Mouse (Mus musculus): ENCODE results near the gene Gpr183. TPM values are rescaled to one million over a fixed set of nuclear protein-coding genes. Genes with fewer than 3 reads are reported as not detected.

The Gpr183 gene
- polyA plus RNA-seq, 1 experiment from 2014 or later, result 5.5 TPM

- peaks cover 9% of the 10 kb centered on the region; the same call in 1 of the 2 replicates for H3K36me3 ChIP-seq (ENCODE audit: control insufficient read depth, insufficient read depth, low read length)
- no peak overlapping the region for H3K27ac ChIP-seq (ENCODE audit: low read length)
- H3K9me3 ChIP-seq (ENCODE audit: control insufficient read depth, low read depth, low read length), result no peaks in the 10 kb centered on the region
- H3K9ac ChIP-seq (replicated peaks; ENCODE audit: low read depth, low read length), result no peak overlapping the region
- 79% methylated on average over 3 of the region's 3 CpGs for WGBS
- no peak for ATAC-seq (ENCODE audit: insufficient number of reproducible peaks, insufficient read depth, low FRiP score, low read depth)
- peaks cover 4% of the 10 kb centered on the region; the same call in 1 of the 2 replicates for H3K4me1 ChIP-seq (ENCODE audit: control insufficient read depth, insufficient read depth, low read length)
- H3K27me3 ChIP-seq (ENCODE audit: control insufficient read depth, insufficient read depth, low read length), result no peaks in the 10 kb centered on the region
- no peak overlapping the region for H3K4me2 ChIP-seq (replicated peaks; ENCODE audit: low read depth, low read length)
- no peak overlapping the region for H3K4me3 ChIP-seq (ENCODE audit: low read depth, low read length)
Measured at GRCm38 (mm10) chr14:121918266-121918665, 46.7 kb downstream of the Gpr183 start.

DNA sequence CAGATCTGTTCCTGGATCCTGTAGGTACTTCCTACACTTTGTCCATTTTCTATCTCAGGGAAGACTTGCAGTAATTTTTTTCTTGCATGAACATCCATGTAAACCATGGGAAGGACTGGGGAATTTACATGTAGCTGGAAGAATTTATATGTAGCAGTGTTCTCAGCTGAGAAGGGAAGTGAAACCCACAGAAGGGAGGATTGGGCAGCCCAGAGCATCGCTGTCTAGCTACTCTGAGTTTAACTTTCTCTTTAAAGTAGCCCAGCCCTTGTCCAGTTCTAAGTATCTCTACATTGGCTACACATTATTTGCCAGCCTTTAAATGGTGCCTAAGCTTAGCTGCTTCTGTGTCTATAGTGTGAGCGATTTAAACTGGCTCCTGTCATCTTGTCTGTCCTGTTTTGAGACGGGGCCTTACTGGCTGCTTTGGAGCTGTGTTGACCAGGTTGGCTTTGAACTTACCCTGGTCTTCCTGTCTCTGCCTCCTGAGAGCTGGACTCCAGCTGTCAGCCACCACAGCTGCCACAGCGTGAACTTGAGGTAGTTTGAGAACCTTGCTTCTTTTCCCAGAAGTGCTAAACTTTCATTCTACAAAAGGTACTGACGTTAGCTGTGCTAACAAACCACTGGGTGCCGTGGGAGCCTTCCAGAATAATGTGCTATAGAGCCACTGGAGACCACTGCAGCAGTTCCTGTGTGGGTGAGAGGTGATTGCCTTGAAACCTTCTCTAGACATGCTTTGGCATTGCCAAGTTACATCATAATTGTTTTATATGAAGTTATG is 48.5 kb downstream of the Gpr183 start:
- 87% methylated on average over 6 of the region's 6 CpGs for WGBS

DNA sequence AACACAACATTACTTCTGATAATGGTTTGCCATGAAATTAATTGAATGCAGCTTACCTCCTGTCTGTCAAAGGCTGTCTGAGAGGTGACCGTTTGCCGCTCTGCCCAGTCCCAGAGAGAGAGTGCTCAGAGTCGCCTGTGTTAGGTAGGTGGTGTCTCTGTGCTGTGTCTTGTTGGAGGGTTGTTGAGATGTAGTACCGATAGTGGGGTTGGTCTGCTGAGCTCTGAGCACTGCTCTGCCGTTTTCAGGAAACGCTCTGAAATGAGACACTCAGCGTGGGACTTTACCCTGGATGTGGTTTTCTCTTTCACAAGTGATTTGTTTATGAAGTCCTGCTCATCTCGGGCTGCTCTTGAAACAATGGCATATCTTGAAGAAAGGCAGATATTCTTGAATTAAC is 49.4 kb downstream of the Gpr183 start, which contains the start of gene Gpr18:
Gene Gpr18 (minus strand): TSS at position 161 of the 400 bp plus-strand sequence.
- WGBS, result 74% methylated on average over 8 of the region's 8 CpGs
- Histone ChIP-seq H3K4me1 (ENCODE audit: control insufficient read depth, insufficient read depth, low read length) (peaks cover 3% of the 10 kb centered on the region; the same call in 1 of the 2 replicates), H3K27me3 (ENCODE audit: control insufficient read depth, insufficient read depth, low read length) (no peaks in the 10 kb centered on the region), H3K36me3 (ENCODE audit: control insufficient read depth, insufficient read depth, low read length) (peaks cover 9% of the 10 kb centered on the region; the same call in 1 of the 2 replicates), H3K4me2 (replicated peaks; ENCODE audit: low read depth, low read length) (no peak within 1 kb of the TSS), H3K9me3 (ENCODE audit: control insufficient read depth, low read depth, low read length) (no peaks in the 10 kb centered on the region), H3K9ac (replicated peaks; ENCODE audit: low read depth, low read length) (no peak within 1 kb of the TSS), H3K4me3 (ENCODE audit: low read depth, low read length) (no peak within 1 kb of the TSS), H3K27ac (ENCODE audit: low read length) (no peak within 1 kb of the TSS)
- no peak for ATAC-seq (ENCODE audit: insufficient number of reproducible peaks, insufficient read depth, low FRiP score, low read depth)

More for the DNA sequence above, 48.5 kb downstream of the Gpr183 start:
- no peak for ATAC-seq (ENCODE audit: insufficient number of reproducible peaks, insufficient read depth, low FRiP score, low read depth)
- Histone ChIP-seq H3K4me2 (replicated peaks; ENCODE audit: low read depth, low read length) (no peak overlapping the region), H3K36me3 (ENCODE audit: control insufficient read depth, insufficient read depth, low read length) (peaks cover 9% of the 10 kb centered on the region; the same call in 1 of the 2 replicates), H3K9ac (replicated peaks; ENCODE audit: low read depth, low read length) (no peak overlapping the region), H3K4me1 (ENCODE audit: control insufficient read depth, insufficient read depth, low read length) (peaks cover 4% of the 10 kb centered on the region; the same call in 1 of the 2 replicates), H3K27me3 (ENCODE audit: control insufficient read depth, insufficient read depth, low read length) (no peaks in the 10 kb centered on the region), H3K9me3 (ENCODE audit: control insufficient read depth, low read depth, low read length) (no peaks in the 10 kb centered on the region), H3K27ac (ENCODE audit: low read length) (no peak overlapping the region), H3K4me3 (ENCODE audit: low read depth, low read length) (no peak overlapping the region)

DNA sequence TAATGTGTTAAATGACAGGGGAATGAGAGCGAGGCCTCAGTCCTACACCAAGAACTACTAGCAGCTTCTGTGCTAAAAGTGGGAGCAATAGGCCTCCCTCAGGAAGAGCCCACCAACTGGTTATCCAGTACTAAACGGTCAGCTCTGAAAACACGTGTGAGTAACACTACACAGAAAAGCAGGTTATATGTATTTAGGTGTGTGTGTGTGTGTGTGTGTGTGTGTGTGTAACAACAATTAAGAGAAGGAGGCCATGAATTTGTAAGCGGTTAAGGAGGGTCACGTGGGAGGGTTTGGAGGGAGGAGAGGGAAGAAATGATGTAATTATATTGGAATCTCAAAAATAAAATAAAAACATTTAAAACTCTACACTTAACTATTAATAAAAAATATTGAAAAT is 49.9 kb downstream of the Gpr183 start:
- no peaks in the 10 kb centered on the region for H3K4me1 ChIP-seq (ENCODE audit: control insufficient read depth, insufficient read depth, low read length)

DNA sequence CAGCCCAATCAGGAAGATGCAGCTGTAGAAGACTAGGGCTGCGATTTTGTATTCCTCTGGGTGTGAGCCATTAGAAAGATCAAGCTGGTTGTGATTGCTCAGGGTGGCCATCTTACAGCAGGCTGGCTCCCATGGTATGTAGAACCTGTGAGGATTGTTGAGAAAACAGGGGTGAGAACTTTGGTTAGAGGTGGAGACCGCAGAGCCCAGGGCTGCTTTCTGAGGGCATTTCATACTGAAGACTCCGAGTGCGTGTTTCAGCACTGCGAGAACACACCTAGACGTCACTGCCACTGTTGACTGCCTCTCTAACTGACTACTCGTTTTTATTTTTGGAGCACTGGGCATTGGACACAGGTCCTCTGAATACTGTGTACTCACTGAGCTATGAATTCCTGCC is 52.5 kb downstream of the Gpr183 start:
- Histone ChIP-seq H3K27ac (ENCODE audit: low read length) (no peak overlapping the region), H3K4me3 (ENCODE audit: low read depth, low read length) (no peak overlapping the region), H3K36me3 (ENCODE audit: control insufficient read depth, insufficient read depth, low read length) (peaks cover 15% of the 10 kb centered on the region; the same call in 1 of the 2 replicates), H3K27me3 (ENCODE audit: control insufficient read depth, insufficient read depth, low read length) (no peaks in the 10 kb centered on the region), H3K4me1 (ENCODE audit: control insufficient read depth, insufficient read depth, low read length) (no peaks in the 10 kb centered on the region), H3K9me3 (ENCODE audit: control insufficient read depth, low read depth, low read length) (no peaks in the 10 kb centered on the region), H3K9ac (replicated peaks; ENCODE audit: low read depth, low read length) (no peak overlapping the region), H3K4me2 (replicated peaks; ENCODE audit: low read depth, low read length) (no peak overlapping the region)
- 89% methylated on average over 7 of the region's 7 CpGs for WGBS
- ATAC-seq (ENCODE audit: insufficient number of reproducible peaks, insufficient read depth, low FRiP score, low read depth), result no peak

More for the DNA sequence above, 49.9 kb downstream of the Gpr183 start:
- no peak overlapping the region for H3K4me2 ChIP-seq (replicated peaks; ENCODE audit: low read depth, low read length)
- peaks cover 9% of the 10 kb centered on the region; the same call in 1 of the 2 replicates for H3K36me3 ChIP-seq (ENCODE audit: control insufficient read depth, insufficient read depth, low read length)
- WGBS, result 85% methylated on average over 5 of the region's 5 CpGs
- H3K27me3 ChIP-seq (ENCODE audit: control insufficient read depth, insufficient read depth, low read length), result no peaks in the 10 kb centered on the region
- ATAC-seq (ENCODE audit: insufficient number of reproducible peaks, insufficient read depth, low FRiP score, low read depth), result no peak
- no peak overlapping the region for H3K4me3 ChIP-seq (ENCODE audit: low read depth, low read length)
- H3K9ac ChIP-seq (replicated peaks; ENCODE audit: low read depth, low read length), result no peak overlapping the region
- no peak overlapping the region for H3K27ac ChIP-seq (ENCODE audit: low read length)
- H3K9me3 ChIP-seq (ENCODE audit: control insufficient read depth, low read depth, low read length), result no peaks in the 10 kb centered on the region

DNA sequence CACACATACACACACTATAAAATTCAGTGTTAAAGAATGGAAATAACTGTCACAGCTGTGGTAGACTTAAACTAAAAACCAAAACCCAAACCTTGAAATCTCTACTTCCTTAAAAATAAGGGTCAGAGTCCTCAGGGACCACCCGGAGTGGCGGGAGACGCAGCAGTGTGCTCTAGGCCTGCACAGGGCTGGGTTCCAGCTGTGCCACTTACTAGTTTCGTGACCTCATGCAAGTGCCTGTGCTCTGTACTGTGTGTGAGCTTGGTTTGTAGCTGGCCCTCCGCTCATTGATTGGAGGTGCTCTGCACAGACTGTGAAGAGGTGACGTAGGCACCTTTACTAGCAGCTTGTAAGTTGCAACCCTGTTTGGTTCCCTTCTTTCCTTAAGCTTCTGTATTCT is 55.1 kb downstream of the Gpr183 start:
- no peak overlapping the region for H3K9ac ChIP-seq (replicated peaks; ENCODE audit: low read depth, low read length)
- no peaks in the 10 kb centered on the region for H3K9me3 ChIP-seq (ENCODE audit: control insufficient read depth, low read depth, low read length)
- peaks cover 13% of the 10 kb centered on the region; the same call in 1 of the 2 replicates for H3K36me3 ChIP-seq (ENCODE audit: control insufficient read depth, insufficient read depth, low read length)
- H3K4me3 ChIP-seq (ENCODE audit: low read depth, low read length), result no peak overlapping the region
- H3K27me3 ChIP-seq (ENCODE audit: control insufficient read depth, insufficient read depth, low read length), result no peaks in the 10 kb centered on the region
- no peak overlapping the region for H3K27ac ChIP-seq (ENCODE audit: low read length)
- no peak overlapping the region for H3K4me2 ChIP-seq (replicated peaks; ENCODE audit: low read depth, low read length)
- WGBS, result 88% methylated on average over 6 of the region's 6 CpGs
- H3K4me1 ChIP-seq (ENCODE audit: control insufficient read depth, insufficient read depth, low read length), result no peaks in the 10 kb centered on the region
- ATAC-seq (ENCODE audit: insufficient number of reproducible peaks, insufficient read depth, low FRiP score, low read depth), result no peak

GRCm38 (mm10) chr14:121906992-121907681 is 57.9 kb downstream of the Gpr183 start:
- Histone ChIP-seq H3K9me3 (ENCODE audit: control insufficient read depth, low read depth, low read length) (no peaks in the 10 kb centered on the region), H3K4me2 (replicated peaks; ENCODE audit: low read depth, low read length) (no peak overlapping the region), H3K4me1 (ENCODE audit: control insufficient read depth, insufficient read depth, low read length) (no peaks in the 10 kb centered on the region), H3K27ac (ENCODE audit: low read length) (no peak overlapping the region), H3K4me3 (ENCODE audit: low read depth, low read length) (no peak overlapping the region), H3K36me3 (ENCODE audit: control insufficient read depth, insufficient read depth, low read length) (peaks cover 13% of the 10 kb centered on the region; the same call in 1 of the 2 replicates), H3K9ac (replicated peaks; ENCODE audit: low read depth, low read length) (no peak overlapping the region), H3K27me3 (ENCODE audit: control insufficient read depth, insufficient read depth, low read length) (no peaks in the 10 kb centered on the region)
- 86% methylated on average over 11 of the region's 11 CpGs for WGBS
- no peak for ATAC-seq (ENCODE audit: insufficient number of reproducible peaks, insufficient read depth, low FRiP score, low read depth)

GRCm38 (mm10) chr14:121906341-121906991 is 58.5 kb downstream of the Gpr183 start:
- Histone ChIP-seq H3K4me2 (replicated peaks; ENCODE audit: low read depth, low read length) (no peak overlapping the region), H3K9ac (replicated peaks; ENCODE audit: low read depth, low read length) (no peak overlapping the region), H3K9me3 (ENCODE audit: control insufficient read depth, low read depth, low read length) (no peaks in the 10 kb centered on the region), H3K27me3 (ENCODE audit: control insufficient read depth, insufficient read depth, low read length) (no peaks in the 10 kb centered on the region), H3K4me3 (ENCODE audit: low read depth, low read length) (no peak overlapping the region), H3K4me1 (ENCODE audit: control insufficient read depth, insufficient read depth, low read length) (no peaks in the 10 kb centered on the region), H3K27ac (ENCODE audit: low read length) (no peak overlapping the region), H3K36me3 (ENCODE audit: control insufficient read depth, insufficient read depth, low read length) (peaks cover 13% of the 10 kb centered on the region; the same call in 1 of the 2 replicates)
- ATAC-seq (ENCODE audit: insufficient number of reproducible peaks, insufficient read depth, low FRiP score, low read depth), result no peak
- 76% methylated on average over 8 of the region's 8 CpGs for WGBS

Data from stomach, embryonic 14.5 days (tissue).